Mouse (Mus musculus) lung, postnatal 36 days (tissue): ENCODE data around the gene Dpf3.

Experiments
- DNase-seq: peaks from one replicate; pipeline ENCODE4 v3.0.0; 2022; ENCODE audit warnings: mixed read lengths

Gene Dpf3

GRCm38 (mm10) chr12:83330056-83330455 is 157.5 kb downstream of the Dpf3 start:
- DNase-seq = no peak

GRCm38 (mm10) chr12:83328899-83329298 is 158.6 kb downstream of the Dpf3 start:
- DNase-seq = no peak

- DNase-seq = no peak
Measured at GRCm38 (mm10) chr12:83328491-83328890, 159.0 kb downstream of the Dpf3 start.

- no peak for DNase-seq
Measured at GRCm38 (mm10) chr12:83327451-83327850, 160.1 kb downstream of the Dpf3 start.

GRCm38 (mm10) chr12:83320725-83321124 is 166.8 kb downstream of the Dpf3 start:
- DNase-seq = no peak

GRCm38 (mm10) chr12:83317646-83318443 is 169.7 kb downstream of the Dpf3 start:
- DNase-seq = no peak

GRCm38 (mm10) chr12:83314666-83315065 is 172.8 kb downstream of the Dpf3 start:
- DNase-seq = no peak

- DNase-seq = no peak
Measured at GRCm38 (mm10) chr12:83312818-83313217, 174.7 kb downstream of the Dpf3 start.

GRCm38 (mm10) chr12:83310567-83310966 is 176.9 kb downstream of the Dpf3 start:
- DNase-seq = no peak

GRCm38 (mm10) chr12:83309031-83309804 is 178.3 kb downstream of the Dpf3 start:
- no peak for DNase-seq

- no peak for DNase-seq
Measured at GRCm38 (mm10) chr12:83308627-83309026, 178.9 kb downstream of the Dpf3 start.

GRCm38 (mm10) chr12:83303221-83303620 is 184.3 kb downstream of the Dpf3 start:
- no peak for DNase-seq

- DNase-seq = no peak
Measured at GRCm38 (mm10) chr12:83302320-83303153, 185.0 kb downstream of the Dpf3 start.

GRCm38 (mm10) chr12:83301616-83302319 is 185.7 kb downstream of the Dpf3 start:
- no peak for DNase-seq

GRCm38 (mm10) chr12:83298358-83298757 is 189.2 kb downstream of the Dpf3 start:
- DNase-seq = no peak

GRCm38 (mm10) chr12:83295031-83295430 is 192.5 kb downstream of the Dpf3 start:
- DNase-seq = no peak

GRCm38 (mm10) chr12:83291915-83292314 is 195.6 kb downstream of the Dpf3 start:
- no peak for DNase-seq

- no peak for DNase-seq
Measured at GRCm38 (mm10) chr12:83286496-83287492, 200.7 kb downstream of the Dpf3 start.

GRCm38 (mm10) chr12:83283591-83284320 is 203.8 kb downstream of the Dpf3 start:
- no peak for DNase-seq
